Mouse (Mus musculus): Measurements from ENCODE around the gene Olfr270. TPM values are rescaled to one million over a fixed set of nuclear protein-coding genes. Genes with fewer than 3 reads are reported as not detected.

The Olfr270 gene
- polyA plus RNA-seq, 1 experiment from 2014 or later = not detected

GRCm38 (mm10) chr4:52986266-52986665, 21.9 kb downstream of the Olfr270 start:
- H3K4me1 ChIP-seq (ENCODE audit: control insufficient read depth, insufficient read depth, low read length) = no peaks in the 10 kb centered on the region
- H3K9me3 ChIP-seq (ENCODE audit: control insufficient read depth, low read length) = no peaks in the 10 kb centered on the region
- H3K9ac ChIP-seq (ENCODE audit: low read length) = no peak overlapping the region
- DNase-seq (ENCODE audit: low spot score) (no peak), ATAC-seq (ENCODE audit: insufficient number of reproducible peaks, low FRiP score, low TSS enrichment, low read depth) (no peak)
- no peak overlapping the region for H3K4me3 ChIP-seq (ENCODE audit: low read depth, low read length)
- WGBS = 87% methylated on average over 2 of the region's 2 CpGs
- no peaks in the 10 kb centered on the region; the same call in 1 of the 2 replicates for H3K36me3 ChIP-seq (ENCODE audit: control insufficient read depth, insufficient read depth, low read length)
- no peak overlapping the region for H3K4me2 ChIP-seq (ENCODE audit: low read depth, severe bottlenecking)
- H3K27me3 ChIP-seq (ENCODE audit: control insufficient read depth, insufficient read depth, low read length) = no peaks in the 10 kb centered on the region
- H3K27ac ChIP-seq (replicated peaks; ENCODE audit: low read depth, low read length) = no peak overlapping the region

- H3K9ac ChIP-seq (ENCODE audit: low read length) = no peak within 1 kb of the TSS
- ATAC-seq (ENCODE audit: insufficient number of reproducible peaks, low FRiP score, low TSS enrichment, low read depth) (peak; percentile 77), DNase-seq (ENCODE audit: low spot score) (peak; percentile 56)
- H3K27me3 ChIP-seq (ENCODE audit: control insufficient read depth, insufficient read depth, low read length) = no peaks in the 10 kb centered on the region
- 21% methylated on average over 12 of the region's 12 CpGs for WGBS
- no peak within 1 kb of the TSS for H3K4me3 ChIP-seq (ENCODE audit: low read depth, low read length)
- H3K27ac ChIP-seq (replicated peaks; ENCODE audit: low read depth, low read length) = no peak within 1 kb of the TSS
- H3K4me2 ChIP-seq (ENCODE audit: low read depth, severe bottlenecking) = peak within 1 kb of the TSS; percentile 41
- no peaks in the 10 kb centered on the region for H3K9me3 ChIP-seq (ENCODE audit: control insufficient read depth, low read length)
- H3K36me3 ChIP-seq (ENCODE audit: control insufficient read depth, insufficient read depth, low read length) = no peaks in the 10 kb centered on the region; the same call in 1 of the 2 replicates
- H3K4me1 ChIP-seq (ENCODE audit: control insufficient read depth, insufficient read depth, low read length) = no peaks in the 10 kb centered on the region
Observed at GRCm38 (mm10) chr4:52989248-52989647, 24.9 kb downstream of the Olfr270 start, which contains the start of gene Nipsnap3a. Gene Nipsnap3a (plus strand): TSS chr4:52989272.

GRCm38 (mm10) chr4:52999449-52999848, 35.1 kb downstream of the Olfr270 start:
- 95% methylated on average over 6 of the region's 6 CpGs for WGBS

DNA sequence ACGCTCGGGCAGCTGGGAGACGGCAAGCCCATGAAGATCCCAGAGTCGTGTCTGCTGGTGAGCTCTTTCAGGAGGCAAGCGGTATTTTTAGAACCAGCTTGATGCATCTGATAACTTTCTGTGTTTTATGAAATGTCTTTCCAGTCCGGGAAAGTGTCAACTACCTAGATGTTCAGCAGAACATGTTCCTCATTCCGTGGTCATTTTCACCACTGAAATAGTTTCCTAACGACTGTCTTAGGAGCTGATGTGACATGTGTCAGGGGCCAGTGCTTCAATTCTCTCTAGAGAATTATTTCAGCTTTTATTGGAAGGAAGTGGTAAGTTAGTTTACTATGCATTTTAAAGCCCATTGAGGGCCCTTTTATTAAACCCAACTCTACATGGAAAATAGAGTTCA, 35.8 kb downstream of the Olfr270 start:
- H3K4me1 ChIP-seq (ENCODE audit: control insufficient read depth, insufficient read depth, low read length) = no peaks in the 10 kb centered on the region
- no peaks in the 10 kb centered on the region for H3K9me3 ChIP-seq (ENCODE audit: control insufficient read depth, low read length)
- no peak for DNase-seq (ENCODE audit: low spot score)
- H3K36me3 ChIP-seq (ENCODE audit: control insufficient read depth, insufficient read depth, low read length) = no peaks in the 10 kb centered on the region
- 80% methylated on average over 8 of the region's 8 CpGs for WGBS
- no peak overlapping the region for H3K27ac ChIP-seq (replicated peaks; ENCODE audit: low read depth, low read length)
- no peaks in the 10 kb centered on the region for H3K27me3 ChIP-seq (ENCODE audit: control insufficient read depth, insufficient read depth, low read length)
- no peak overlapping the region for H3K9ac ChIP-seq (ENCODE audit: low read length)
- no peak overlapping the region for H3K4me3 ChIP-seq (ENCODE audit: low read depth, low read length)
- no peak for ATAC-seq (ENCODE audit: insufficient number of reproducible peaks, low FRiP score, low TSS enrichment, low read depth)
- H3K4me2 ChIP-seq (ENCODE audit: low read depth, severe bottlenecking) = no peak overlapping the region

More at GRCm38 (mm10) chr4:52999449-52999848, 35.1 kb downstream of the Olfr270 start:
- H3K36me3 ChIP-seq (ENCODE audit: control insufficient read depth, insufficient read depth, low read length) = no peaks in the 10 kb centered on the region
- no peak overlapping the region for H3K27ac ChIP-seq (replicated peaks; ENCODE audit: low read depth, low read length)
- H3K9ac ChIP-seq (ENCODE audit: low read length) = no peak overlapping the region
- no peak overlapping the region for H3K4me3 ChIP-seq (ENCODE audit: low read depth, low read length)
- DNase-seq (ENCODE audit: low spot score) (no peak), ATAC-seq (ENCODE audit: insufficient number of reproducible peaks, low FRiP score, low TSS enrichment, low read depth) (no peak)
- no peaks in the 10 kb centered on the region for H3K9me3 ChIP-seq (ENCODE audit: control insufficient read depth, low read length)
- no peak overlapping the region for H3K4me2 ChIP-seq (ENCODE audit: low read depth, severe bottlenecking)
- no peaks in the 10 kb centered on the region for H3K27me3 ChIP-seq (ENCODE audit: control insufficient read depth, insufficient read depth, low read length)
- no peaks in the 10 kb centered on the region for H3K4me1 ChIP-seq (ENCODE audit: control insufficient read depth, insufficient read depth, low read length)

DNA sequence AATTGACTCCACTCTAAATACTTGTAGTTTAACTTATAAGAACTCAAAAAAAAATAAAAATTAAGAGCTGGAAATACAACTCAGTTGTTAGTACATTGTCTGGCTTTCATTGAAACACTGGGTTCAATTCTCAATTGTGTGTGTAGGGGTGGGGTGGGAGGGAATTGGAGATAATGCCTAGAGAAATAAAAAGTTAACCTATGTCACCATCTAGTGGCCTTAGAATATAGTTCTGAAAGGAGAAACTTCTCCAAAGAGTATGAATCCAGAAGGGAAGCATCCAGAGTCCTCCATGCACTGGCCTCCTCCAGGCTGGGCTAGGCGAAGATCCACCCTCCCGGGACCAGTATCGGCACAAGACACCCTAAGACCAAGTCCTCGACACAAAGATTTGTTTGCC, 44.8 kb downstream of the Olfr270 start:
- ATAC-seq (ENCODE audit: insufficient number of reproducible peaks, low FRiP score, low TSS enrichment, low read depth) = no peak
- 74% methylated on average over 4 of the region's 4 CpGs for WGBS
- no peaks in the 10 kb centered on the region for H3K4me1 ChIP-seq (ENCODE audit: control insufficient read depth, insufficient read depth, low read length)
- no peaks in the 10 kb centered on the region for H3K36me3 ChIP-seq (ENCODE audit: control insufficient read depth, insufficient read depth, low read length)
- H3K9ac ChIP-seq (ENCODE audit: low read length) = no peak overlapping the region
- H3K4me2 ChIP-seq (ENCODE audit: low read depth, severe bottlenecking) = no peak overlapping the region
- H3K4me3 ChIP-seq (ENCODE audit: low read depth, low read length) = no peak overlapping the region
- H3K9me3 ChIP-seq (ENCODE audit: control insufficient read depth, low read length) = no peaks in the 10 kb centered on the region
- no peak for DNase-seq (ENCODE audit: low spot score)
- H3K27me3 ChIP-seq (ENCODE audit: control insufficient read depth, insufficient read depth, low read length) = no peaks in the 10 kb centered on the region
- H3K27ac ChIP-seq (replicated peaks; ENCODE audit: low read depth, low read length) = no peak overlapping the region

- DNase-seq (ENCODE audit: low spot score) = no peak
- Histone ChIP-seq H3K4me2 (ENCODE audit: low read depth, severe bottlenecking) (no peak overlapping the region), H3K27me3 (ENCODE audit: control insufficient read depth, insufficient read depth, low read length) (no peaks in the 10 kb centered on the region)
Observed at GRCm38 (mm10) chr4:53009871-53010270, 45.5 kb downstream of the Olfr270 start.

GRCm38 (mm10) chr4:53011732-53012361, 47.5 kb downstream of the Olfr270 start, which contains the start of gene Nipsnap3b:
Gene Nipsnap3b (plus strand): TSS chr4:53011880.
- Histone ChIP-seq H3K9ac (ENCODE audit: low read length) (peak within 1 kb of the TSS; percentile 49), H3K4me2 (ENCODE audit: low read depth, severe bottlenecking) (peak within 1 kb of the TSS; percentile 63), H3K27me3 (ENCODE audit: control insufficient read depth, insufficient read depth, low read length) (no peaks in the 10 kb centered on the region), H3K36me3 (ENCODE audit: control insufficient read depth, insufficient read depth, low read length) (peaks cover 3% of the 10 kb centered on the region; the same call in 1 of the 2 replicates), H3K4me1 (ENCODE audit: control insufficient read depth, insufficient read depth, low read length) (no peaks in the 10 kb centered on the region), H3K27ac (replicated peaks; ENCODE audit: low read depth, low read length) (no peak within 1 kb of the TSS), H3K9me3 (ENCODE audit: control insufficient read depth, low read length) (no peaks in the 10 kb centered on the region), H3K4me3 (ENCODE audit: low read depth, low read length) (peak within 1 kb of the TSS; percentile 52)
- ATAC-seq (ENCODE audit: insufficient number of reproducible peaks, low FRiP score, low TSS enrichment, low read depth) (peak; percentile 96), DNase-seq (ENCODE audit: low spot score) (peak; percentile 97)
- under 1% methylated on average over 62 of the region's 63 CpGs for WGBS

More at GRCm38 (mm10) chr4:53009871-53010270, 45.5 kb downstream of the Olfr270 start:
- Histone ChIP-seq H3K9ac (ENCODE audit: low read length) (no peak overlapping the region), H3K36me3 (ENCODE audit: control insufficient read depth, insufficient read depth, low read length) (no peaks in the 10 kb centered on the region), H3K9me3 (ENCODE audit: control insufficient read depth, low read length) (no peaks in the 10 kb centered on the region), H3K27ac (replicated peaks; ENCODE audit: low read depth, low read length) (no peak overlapping the region), H3K4me1 (ENCODE audit: control insufficient read depth, insufficient read depth, low read length) (no peaks in the 10 kb centered on the region), H3K4me3 (ENCODE audit: low read depth, low read length) (no peak overlapping the region)
- 96% methylated on average over 4 of the region's 4 CpGs for WGBS
- ATAC-seq (ENCODE audit: insufficient number of reproducible peaks, low FRiP score, low TSS enrichment, low read depth) = no peak

DNA sequence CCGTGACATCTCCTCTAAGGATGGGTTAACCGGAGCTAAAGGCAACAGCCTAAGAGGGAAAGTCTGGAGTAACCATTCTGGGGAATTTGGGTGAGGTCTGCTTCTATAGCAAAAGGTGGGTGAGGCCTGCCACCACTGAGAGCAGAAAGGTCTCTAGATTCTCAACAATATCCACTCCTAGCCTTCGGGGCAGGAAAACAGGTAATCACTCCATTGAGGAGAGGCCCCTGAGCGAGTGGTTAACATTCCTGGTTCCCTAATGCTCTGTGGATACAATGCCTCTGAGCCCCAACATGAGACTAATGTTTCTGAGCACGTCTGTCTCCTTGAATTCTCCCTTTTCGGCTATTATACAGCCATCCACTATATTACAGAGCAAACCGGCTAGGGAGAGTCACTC, 50.1 kb downstream of the Olfr270 start:
- peaks cover 9% of the 10 kb centered on the region; the same call in 1 of the 2 replicates for H3K36me3 ChIP-seq (ENCODE audit: control insufficient read depth, insufficient read depth, low read length)

More for the DNA sequence above, 50.1 kb downstream of the Olfr270 start:
- no peak overlapping the region for H3K4me2 ChIP-seq (ENCODE audit: low read depth, severe bottlenecking)
- H3K4me3 ChIP-seq (ENCODE audit: low read depth, low read length) = no peak overlapping the region
- whole genome bisulfite sequencing = 90% methylated on average over 7 of the region's 7 CpGs
- H3K27ac ChIP-seq (replicated peaks; ENCODE audit: low read depth, low read length) = no peak overlapping the region
- no peak overlapping the region for H3K9ac ChIP-seq (ENCODE audit: low read length)
- H3K4me1 ChIP-seq (ENCODE audit: control insufficient read depth, insufficient read depth, low read length) = no peaks in the 10 kb centered on the region
- ATAC-seq (ENCODE audit: insufficient number of reproducible peaks, low FRiP score, low TSS enrichment, low read depth) (no peak), DNase-seq (ENCODE audit: low spot score) (peak; percentile 16)
- H3K27me3 ChIP-seq (ENCODE audit: control insufficient read depth, insufficient read depth, low read length) = no peaks in the 10 kb centered on the region
- no peaks in the 10 kb centered on the region for H3K9me3 ChIP-seq (ENCODE audit: control insufficient read depth, low read length)
